Mouse (Mus musculus) CH12.LX (cell line): ENCODE data around the gene Mdfi.

Experiments used
- CTCF ChIP-seq, 2 experiments: IDR thresholded peaks in 1 of 2; conservative IDR thresholded peaks in 1 of 2; 2 replicates each; pipeline ENCODE4 v1.5.1; 2011 to 2012; ENCODE audit warnings: low read depth in 2 of 2, low read length in 2 of 2, improper control_type of control experiment in 1 of 2, inconsistent platforms in 1 of 2, mild to moderate bottlenecking in 1 of 2, moderate library complexity in 1 of 2
- POLR2A ChIP-seq: IDR thresholded peaks from 2 replicates; pipeline ENCODE4 v1.6.1; 2011; ENCODE audit warnings: low read depth, mild to moderate bottlenecking, improper control_type of control experiment, low read length

DNA sequence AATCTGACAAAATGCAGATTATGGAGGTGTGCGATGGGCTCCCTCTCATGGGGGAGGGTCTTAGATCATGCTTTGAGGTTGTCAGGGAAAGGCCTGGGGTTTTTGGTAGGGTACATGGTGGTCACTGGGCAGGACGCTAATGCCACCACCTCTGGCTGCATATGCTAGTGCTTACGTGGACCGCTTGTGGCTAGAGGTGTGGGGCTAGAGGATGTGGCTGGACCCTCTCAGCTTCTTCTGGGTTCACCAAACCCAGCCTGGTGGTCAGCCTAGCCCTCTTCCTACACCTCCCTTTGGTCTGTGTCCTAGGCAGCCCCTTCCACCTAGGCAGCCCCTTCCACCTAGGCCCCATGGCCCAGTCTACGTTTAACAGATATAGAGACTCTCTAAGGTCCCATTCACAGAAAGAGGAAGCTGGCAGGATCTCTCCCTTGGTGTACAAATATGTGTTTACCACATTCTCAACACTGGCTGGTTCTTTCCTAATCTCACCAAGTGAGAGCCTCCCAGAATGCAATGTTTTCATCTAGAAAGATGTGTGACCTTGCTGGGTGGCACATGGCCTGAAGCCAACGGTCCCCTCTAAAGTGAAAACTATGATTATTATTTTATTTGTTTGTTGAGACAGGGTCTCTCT, 68.0 kb downstream of the Mdfi start:
- TF ChIP-seq CTCF (conservative IDR thresholded peaks at IDR 0.05 in 1 of 2, IDR thresholded peaks at IDR 0.05 in 1 of 2; ENCODE audit: low read depth in 2 of 2, low read length in 2 of 2): no peak
- no peak for TF ChIP-seq POLR2A
